Mouse (Mus musculus) spleen, adult 2 months (tissue): ENCODE measurements at regions not wholly inside any gene's neighbourhood (a gene's known extent, or its start where the extent isn't known, plus 50 kb on each side); places are given as distances from the start of the nearest gene placed in this dataset.
"Not testable (repeated sequence)": the region's sequence is repeated elsewhere in the genome, so short reads cannot be mapped to it uniquely, and the experiment has no call there.

Experiments used
- CTCF ChIP-seq: fragments of 200-500 bp; IDR thresholded peaks from 2 replicates; pipeline ENCODE4 v1.5.1; 2011; ENCODE audit warnings: mild to moderate bottlenecking, inconsistent platforms; ENCODE audit not compliant: insufficient read depth, insufficient read length, insufficient replicate concordance; ENCODE audit errors: extremely low read depth
- POLR2A ChIP-seq: fragments of 200-500 bp; IDR thresholded peaks from 2 replicates; pipeline ENCODE4 v1.6.1; 2011; ENCODE audit warnings: low read depth, low read length, inconsistent platforms

GRCm38 (mm10) chr1:189507301-189507700 lies 105.2 kb upstream of the Kcnk2 start:
- TF ChIP-seq CTCF, POLR2A: not testable (repeated sequence)
